Mouse (Mus musculus) stomach, embryonic 16.5 days (tissue): ENCODE results near the gene Rps6ka2. TPM values are rescaled to one million over a fixed set of nuclear protein-coding genes. Genes with fewer than 3 reads are reported as not detected.

Source experiments
- ATAC-seq: fragments of 200-750 bp; cut with Nextera tagmentation; 2 replicates; pipeline ENCODE4 v1.8.0; 2017; ENCODE audit warnings: moderate number of reproducible peaks, moderate TSS enrichment; ENCODE audit not compliant: insufficient read depth, low FRiP score
- H3K27ac ChIP-seq: fragments of 300-500 bp; sonication (generic); 2 replicates; pipeline ENCODE4 v1.5.1; 2014; ENCODE audit warnings: low read length
- H3K27me3 ChIP-seq: fragments of 300-500 bp; sonication (generic); 2 replicates; pipeline ENCODE4 v1.6.1; 2014; ENCODE audit warnings: low read length, control low read depth, mixed read lengths; ENCODE audit not compliant: control insufficient read depth, insufficient read depth
- H3K36me3 ChIP-seq: fragments of 300-500 bp; sonication (generic); 2 replicates; pipeline ENCODE4 v1.6.1; 2014; ENCODE audit warnings: low read length; ENCODE audit not compliant: control insufficient read depth, insufficient read depth
- H3K4me1 ChIP-seq: fragments of 300-500 bp; sonication (generic); 2 replicates; pipeline ENCODE4 v1.6.1; 2014; ENCODE audit warnings: low read length, control low read depth, mixed read lengths; ENCODE audit not compliant: control insufficient read depth, insufficient read depth
- H3K4me2 ChIP-seq: fragments of 300-500 bp; sonication (generic); 2 replicates; pipeline ENCODE4 v1.6.1; 2014; ENCODE audit warnings: low read depth, low read length, mixed read lengths
- H3K4me3 ChIP-seq: fragments of 300-500 bp; sonication (generic); replicated peaks from 2 replicates; pipeline ENCODE4 v1.5.1; 2014; ENCODE audit warnings: mild to moderate bottlenecking, low read length
- H3K9ac ChIP-seq: fragments of 300-500 bp; sonication (generic); 2 replicates; pipeline ENCODE4 v1.6.1; 2014; ENCODE audit warnings: low read length
- H3K9me3 ChIP-seq: fragments of 300-500 bp; sonication (generic); replicated peaks from 2 replicates; pipeline ENCODE4 v1.6.1; 2016; ENCODE audit warnings: low read length, control low read depth; ENCODE audit not compliant: control insufficient read depth
- WGBS: fragments of 180-500 bp; shearing (Covaris S2); extraction: QIAGEN DNeasy Blood & Tissue Kit; methylation state at CpG from one replicate; pipeline ENCODE4 v1.1.7; 2014; 5-methylcytosine and 5-hydroxymethylcytosine counted together
- polyA plus RNA-seq: library from polyadenylated mRNA; unstranded; fragments of >200 nt; fragmentation: Nextera tagmentation; extraction: Ambion mirVana; gene quantifications from 2 replicates; pipeline ENCODE4 v1.2.1, GENCODE M21; 2015

Gene Rps6ka2
- polyA plus RNA-seq, 1 experiment from 2014 or later, result 7.8 TPM

DNA sequence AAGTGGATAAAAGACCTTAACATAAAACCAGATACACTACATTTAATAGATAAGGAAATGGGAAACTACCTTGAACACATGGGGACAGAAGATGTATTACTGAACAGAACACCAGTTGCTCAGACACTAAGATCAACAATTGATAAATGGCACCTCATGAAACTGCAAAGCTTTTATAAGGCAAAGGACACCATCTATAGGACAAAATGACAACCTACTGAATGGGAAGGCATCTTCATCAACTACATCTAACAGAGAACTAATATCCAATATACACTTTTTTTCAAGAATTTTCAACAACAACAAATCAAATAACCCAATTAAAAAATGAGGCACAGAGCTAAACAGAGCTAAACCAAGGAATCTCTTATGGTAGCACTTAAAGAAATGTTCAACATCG lies 87.3 kb downstream of the Rps6ka2 start:
- no peaks in the 10 kb centered on the region for H3K36me3 ChIP-seq
- ATAC-seq, result no peak
- H3K27me3 ChIP-seq, result no peaks in the 10 kb centered on the region
- H3K4me1 ChIP-seq, result peaks cover 13% of the 10 kb centered on the region; the same call in 1 of the 2 replicates
- H3K9me3 ChIP-seq, result no peaks in the 10 kb centered on the region
- no peak overlapping the region for H3K9ac ChIP-seq
- no peak overlapping the region for H3K4me3 ChIP-seq
- H3K4me2 ChIP-seq, result no peak overlapping the region
- H3K27ac ChIP-seq, result no peak overlapping the region
- 66% methylated on average over 1 of the region's 1 CpGs for WGBS

DNA sequence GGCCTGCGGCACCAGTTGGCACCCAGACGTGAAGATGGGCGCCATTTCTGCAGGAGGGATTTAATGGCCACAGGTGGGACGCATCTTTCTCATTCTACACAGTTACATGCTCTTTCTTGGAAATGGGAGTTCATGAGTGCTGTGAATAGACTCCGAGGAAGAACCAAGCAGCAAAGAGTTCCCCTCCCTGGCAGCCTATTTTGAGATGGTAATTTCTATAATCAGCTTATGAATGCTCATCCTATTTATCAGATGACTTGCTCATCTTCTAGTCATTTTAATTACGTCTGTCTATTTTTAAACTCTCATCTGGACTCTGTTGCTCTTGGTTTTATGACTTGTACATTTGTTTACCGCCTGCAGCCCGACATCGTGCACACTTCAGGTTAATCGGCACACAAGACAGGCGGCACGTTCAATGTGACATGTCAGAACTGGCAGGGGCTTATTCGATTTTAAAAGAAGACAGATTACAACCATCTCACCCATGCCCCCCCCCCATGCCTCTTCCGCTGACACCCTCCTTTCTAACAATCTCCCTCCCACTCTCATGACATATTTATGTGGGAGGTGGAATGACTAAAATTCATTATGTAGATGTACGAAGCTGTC lies 88.9 kb downstream of the Rps6ka2 start:
- peaks cover 13% of the 10 kb centered on the region; the same call in 1 of the 2 replicates for H3K4me1 ChIP-seq
- no peak for ATAC-seq
- no peak overlapping the region for H3K4me2 ChIP-seq

DNA sequence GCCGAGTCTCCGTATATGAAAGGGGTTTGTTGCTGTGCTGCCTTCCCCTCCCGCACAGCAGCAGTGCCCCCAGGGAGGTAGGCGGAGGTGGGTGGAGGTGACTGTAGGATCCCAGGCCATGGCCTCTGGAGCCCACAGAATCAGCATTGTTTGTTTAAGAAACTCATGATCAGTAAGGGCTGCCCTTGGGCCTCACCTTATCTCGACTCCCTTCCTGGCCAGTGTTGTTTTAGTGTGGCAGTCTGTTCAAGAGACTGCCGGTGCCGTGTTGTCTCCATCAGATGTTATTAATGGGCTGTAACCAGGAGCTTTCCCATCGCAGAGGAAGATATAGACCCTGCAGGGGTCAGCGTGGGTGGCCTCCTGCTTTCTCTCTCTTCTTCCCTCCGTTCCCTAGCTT lies 90.4 kb downstream of the Rps6ka2 start:
- no peak overlapping the region for H3K4me3 ChIP-seq
- H3K9me3 ChIP-seq, result no peaks in the 10 kb centered on the region
- H3K4me2 ChIP-seq, result no peak overlapping the region
- WGBS, result 28% methylated on average over 10 of the region's 10 CpGs
- ATAC-seq, result peak; percentile 56; the same call in 1 of the 2 replicates
- H3K27me3 ChIP-seq, result no peaks in the 10 kb centered on the region
- H3K27ac ChIP-seq, result no peak overlapping the region; the same call in 1 of the 2 replicates
- 0 out of 2 replicates have a peak overlapping the region, but pooled peaks have one; percentile 32 for H3K9ac ChIP-seq
- no peaks in the 10 kb centered on the region for H3K36me3 ChIP-seq
- H3K4me1 ChIP-seq, result peaks cover 13% of the 10 kb centered on the region; the same call in 1 of the 2 replicates

More for the DNA sequence above, 88.9 kb downstream of the Rps6ka2 start:
- no peak overlapping the region for H3K9ac ChIP-seq
- 55% methylated on average over 15 of the region's 15 CpGs for WGBS
- H3K4me3 ChIP-seq, result no peak overlapping the region
- no peaks in the 10 kb centered on the region for H3K9me3 ChIP-seq
- no peaks in the 10 kb centered on the region for H3K27me3 ChIP-seq
- no peaks in the 10 kb centered on the region for H3K36me3 ChIP-seq
- H3K27ac ChIP-seq, result no peak overlapping the region

DNA sequence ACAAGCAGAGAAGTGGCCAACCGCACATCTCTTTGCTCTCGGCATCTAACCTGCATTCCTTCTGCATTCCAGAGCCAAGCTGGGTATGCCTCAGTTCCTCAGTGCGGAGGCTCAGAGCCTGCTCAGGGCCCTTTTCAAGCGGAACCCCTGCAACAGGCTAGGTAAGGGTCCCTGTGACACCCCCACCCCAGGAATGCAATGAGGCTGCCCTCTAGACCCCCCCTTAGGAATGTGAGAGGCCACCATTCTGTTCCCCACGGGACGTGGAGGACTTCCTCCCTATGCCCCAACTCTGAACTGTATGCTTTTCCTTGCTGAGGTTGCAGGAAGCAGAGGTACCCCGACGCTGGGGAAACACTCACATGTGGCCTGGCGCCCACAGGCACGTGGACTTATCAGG lies 92.1 kb downstream of the Rps6ka2 start:
- peaks cover 16% of the 10 kb centered on the region; the same call in 1 of the 2 replicates for H3K4me1 ChIP-seq
- no peak overlapping the region for H3K4me3 ChIP-seq
- H3K9ac ChIP-seq, result no peak overlapping the region
- H3K9me3 ChIP-seq, result no peaks in the 10 kb centered on the region
- no peaks in the 10 kb centered on the region for H3K27me3 ChIP-seq
- H3K36me3 ChIP-seq, result no peaks in the 10 kb centered on the region
- no peak overlapping the region for H3K4me2 ChIP-seq
- 35% methylated on average over 10 of the region's 10 CpGs for WGBS
- no peak overlapping the region for H3K27ac ChIP-seq
- no peak for ATAC-seq

DNA sequence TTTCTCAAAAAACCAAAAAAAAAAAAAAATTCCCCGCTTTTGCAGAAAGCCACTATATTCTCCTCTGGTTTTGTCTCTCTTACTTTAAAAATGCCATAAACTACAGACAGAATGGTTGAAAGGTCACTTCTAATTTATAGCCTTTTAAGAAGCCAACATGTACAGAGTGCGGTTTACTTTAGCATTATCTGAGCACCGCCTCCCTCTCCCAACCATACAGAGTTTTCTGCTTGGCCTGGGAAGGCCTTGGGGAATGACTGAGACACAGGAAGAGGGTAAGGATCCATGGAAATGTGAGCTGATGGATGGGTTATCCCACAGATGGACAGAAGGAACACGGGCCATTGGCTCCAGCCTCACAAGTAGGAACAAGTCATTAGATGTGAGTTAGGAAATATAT lies 92.7 kb downstream of the Rps6ka2 start:
- Histone ChIP-seq H3K36me3 (no peaks in the 10 kb centered on the region), H3K27me3 (no peaks in the 10 kb centered on the region), H3K4me2 (no peak overlapping the region), H3K27ac (no peak overlapping the region), H3K9ac (no peak overlapping the region), H3K4me3 (no peak overlapping the region), H3K9me3 (no peaks in the 10 kb centered on the region), H3K4me1 (peaks cover 16% of the 10 kb centered on the region; the same call in 1 of the 2 replicates)
- WGBS, result 61% methylated on average over 4 of the region's 4 CpGs
- no peak for ATAC-seq

DNA sequence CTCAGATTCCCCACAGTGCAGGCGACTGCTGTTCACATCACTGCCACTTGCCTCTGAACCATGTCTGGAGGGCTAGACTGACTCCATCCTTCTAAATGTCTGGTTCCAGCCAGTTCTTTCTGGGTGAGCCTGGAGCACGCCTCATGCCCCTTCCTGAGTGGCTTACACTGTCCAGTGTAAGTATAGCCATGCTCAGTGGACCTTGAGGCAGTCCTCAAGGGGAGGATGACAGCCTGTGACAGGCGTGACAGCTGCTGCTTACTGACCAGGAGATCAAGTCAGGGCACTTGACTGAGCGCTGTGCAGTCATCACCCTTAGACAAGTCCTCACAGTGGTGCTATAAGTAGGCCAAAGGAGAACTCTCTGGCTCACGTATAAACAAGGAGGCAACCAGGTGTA lies 94.7 kb downstream of the Rps6ka2 start:
- no peaks in the 10 kb centered on the region for H3K9me3 ChIP-seq
- ATAC-seq, result no peak
- WGBS, result 93% methylated on average over 5 of the region's 5 CpGs
- no peak overlapping the region for H3K4me3 ChIP-seq
- H3K4me1 ChIP-seq, result peaks cover 25% of the 10 kb centered on the region
- H3K27ac ChIP-seq, result no peak overlapping the region
- no peak overlapping the region for H3K4me2 ChIP-seq
- no peaks in the 10 kb centered on the region for H3K27me3 ChIP-seq
- no peak overlapping the region for H3K9ac ChIP-seq
- H3K36me3 ChIP-seq, result no peaks in the 10 kb centered on the region

DNA sequence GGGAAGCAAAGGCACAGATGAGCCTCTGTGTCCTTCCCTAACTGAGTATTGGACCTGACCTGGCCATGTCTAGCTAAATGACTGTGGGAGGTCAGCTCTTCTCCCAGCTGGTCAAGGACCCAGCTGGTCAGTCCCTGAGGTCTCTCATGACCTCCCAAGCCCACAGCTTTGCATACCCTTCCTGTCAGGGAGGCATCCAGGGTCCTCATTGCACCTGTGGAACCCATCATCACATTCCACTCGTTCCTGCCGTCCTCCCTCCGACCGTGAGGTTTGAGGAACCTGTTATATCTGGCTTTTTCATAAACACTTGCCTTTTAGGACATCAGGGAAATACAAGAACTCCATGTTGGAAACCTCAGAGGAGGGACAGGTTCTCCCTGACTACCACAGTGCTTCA lies 95.4 kb downstream of the Rps6ka2 start:
- H3K4me2 ChIP-seq, result no peak overlapping the region
- ATAC-seq, result no peak
- H3K4me1 ChIP-seq, result peaks cover 28% of the 10 kb centered on the region
- H3K9me3 ChIP-seq, result no peaks in the 10 kb centered on the region
- H3K9ac ChIP-seq, result no peak overlapping the region
- no peak overlapping the region for H3K4me3 ChIP-seq
- no peaks in the 10 kb centered on the region for H3K27me3 ChIP-seq
- WGBS, result 38% methylated on average over 4 of the region's 4 CpGs
- H3K27ac ChIP-seq, result peak overlapping the region; percentile 30; the same call in 1 of the 2 replicates
- no peaks in the 10 kb centered on the region for H3K36me3 ChIP-seq

DNA sequence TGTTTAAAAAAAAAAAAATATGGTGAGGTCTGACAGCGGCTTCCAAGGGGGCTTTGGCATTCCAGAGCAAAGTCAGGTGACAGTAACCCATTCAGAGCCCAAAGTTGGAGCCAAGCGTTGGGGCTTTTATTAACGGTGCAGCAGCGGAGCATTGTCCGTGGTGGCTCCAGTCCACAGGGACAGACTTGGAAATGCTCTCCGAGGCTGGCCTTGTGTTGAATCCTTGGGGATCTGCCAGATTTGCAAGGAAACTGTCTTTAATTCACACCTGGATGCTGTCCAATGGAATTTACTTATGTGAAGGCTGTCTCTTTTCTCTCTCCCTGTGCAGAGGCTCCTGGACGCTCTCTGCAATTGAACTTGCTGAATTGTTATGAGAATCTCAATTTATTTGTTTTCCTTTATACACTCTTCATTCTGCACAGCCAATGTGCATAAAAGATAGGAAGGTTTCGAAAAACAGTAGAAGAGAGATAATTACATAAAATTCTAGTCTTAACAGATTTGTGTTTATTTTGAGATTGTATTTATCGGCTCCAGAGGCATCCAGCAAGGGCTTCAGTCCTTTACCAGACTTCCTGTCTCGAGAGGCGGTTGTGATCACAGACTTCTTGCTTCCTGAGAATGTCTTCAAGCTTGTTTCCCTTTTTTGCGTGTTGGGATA lies 95.9 kb downstream of the Rps6ka2 start:
- ATAC-seq, result no peak
- H3K36me3 ChIP-seq, result no peaks in the 10 kb centered on the region
- 48% methylated on average over 12 of the region's 12 CpGs for WGBS
- peak overlapping the region; percentile 58; the same call in 1 of the 2 replicates for H3K27ac ChIP-seq
- H3K9me3 ChIP-seq, result no peaks in the 10 kb centered on the region
- H3K4me3 ChIP-seq, result no peak overlapping the region
- H3K27me3 ChIP-seq, result no peaks in the 10 kb centered on the region
- H3K4me1 ChIP-seq, result peaks cover 28% of the 10 kb centered on the region
- no peak overlapping the region for H3K9ac ChIP-seq
- H3K4me2 ChIP-seq, result no peak overlapping the region

DNA sequence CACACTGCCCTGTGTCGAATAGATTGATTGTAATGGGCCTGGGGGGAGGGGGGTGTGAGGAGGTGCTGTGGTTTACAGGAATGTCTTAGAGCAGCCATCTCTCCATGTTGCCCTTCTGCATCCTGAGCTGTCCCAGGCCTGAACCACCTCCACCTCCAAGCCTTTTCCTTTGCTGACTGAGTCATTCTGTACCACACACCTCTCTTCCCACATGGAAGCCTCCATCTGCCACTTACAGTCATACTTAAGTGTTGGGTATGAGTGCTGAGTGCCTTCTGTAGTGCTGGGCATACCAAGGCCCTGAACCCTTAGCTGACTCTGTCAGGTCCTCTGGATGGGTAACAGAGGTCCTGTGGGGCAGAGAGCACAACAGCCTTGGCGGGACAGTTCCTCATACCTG lies 97.9 kb downstream of the Rps6ka2 start:
- WGBS, result 78% methylated on average over 2 of the region's 2 CpGs
- Histone ChIP-seq H3K4me2 (no peak overlapping the region), H3K4me1 (peaks cover 39% of the 10 kb centered on the region), H3K27me3 (no peaks in the 10 kb centered on the region), H3K27ac (no peak overlapping the region), H3K36me3 (no peaks in the 10 kb centered on the region), H3K4me3 (no peak overlapping the region), H3K9ac (no peak overlapping the region), H3K9me3 (no peaks in the 10 kb centered on the region)
- ATAC-seq, result no peak
